Mouse (Mus musculus) E14TG2a.4 (cell line): ENCODE data around the gene Prrc2a.

Experiments used
- CTCF ChIP-seq: conservative IDR thresholded peaks from 2 replicates; pipeline ENCODE4 v1.5.1; 2014; ENCODE audit warnings: low read length
- POU5F1 ChIP-seq: IDR thresholded peaks from 2 replicates; pipeline ENCODE4 v1.6.1; 2014; ENCODE audit warnings: low read length, borderline replicate concordance

- TF ChIP-seq POU5F1 (no peak), CTCF (no peak)
Measured at GRCm38 (mm10) chr17:35103221-35103690, 61.4 kb downstream of the Prrc2a start.
